In genomic region chr11:78500623-78501202, GRCm38 (mm10) we compare ENCODE assay signal across 18 mouse cellular contexts. TPM values are rescaled to one million over a fixed set of nuclear protein-coding genes. Genes with fewer than 3 reads are reported as not detected.
DNase-seq lines count a peak whose midpoint lies in the region; ATAC-seq and TF ChIP-seq lines count a peak whose summit lies in the region.
"Had no signal": no experiment of that assay in that cellular context is flagged by ENCODE, and none has a peak within 500 bp of the region (broad histone marks: within the 10 kb centered on the region; RNA-seq: fewer than 3 reads in every experiment).

No protein-coding gene starts in this region.

- no peak overlapping the region for H3K27ac ChIP-seq in forebrain, embryonic 10.5 days
- no peak overlapping the region for H3K27ac ChIP-seq in forebrain, embryonic 13.5 days
- H3K27ac ChIP-seq in neural tube, embryonic 12.5 days = no peak overlapping the region
- H3K27ac ChIP-seq in liver, embryonic 14.5 days = no peak overlapping the region
- no peak overlapping the region for H3K27ac ChIP-seq in kidney, embryonic 16.5 days (ENCODE audit: low read length)
- H3K27ac ChIP-seq: heart, embryonic 15.5 days had no signal

- H3K4me1 ChIP-seq in forebrain, embryonic 10.5 days = peaks cover 45% of the 10 kb centered on the region
- peaks cover 18% of the 10 kb centered on the region for H3K4me1 ChIP-seq in forebrain, embryonic 13.5 days
- H3K4me1 ChIP-seq in neural tube, embryonic 12.5 days = peaks cover 13% of the 10 kb centered on the region
- no peaks in the 10 kb centered on the region; a peak in 1 of 4 replicates for H3K4me1 ChIP-seq in liver, embryonic 14.5 days (replicated peaks; ENCODE audit: control insufficient read depth in 2 of 2, insufficient read depth in 2 of 2, low read length in 1 of 2)
- peaks cover 17% of the 10 kb centered on the region for H3K4me1 ChIP-seq in kidney, embryonic 16.5 days (ENCODE audit: insufficient read depth, low read length)

- ATAC-seq in forebrain, embryonic 13.5 days = no peak
- ATAC-seq in neural tube, embryonic 12.5 days (ENCODE audit: low FRiP score, low read depth) = no peak
- ATAC-seq in liver, embryonic 14.5 days (ENCODE audit: insufficient read depth) = peak; percentile 46
- no peak for ATAC-seq in kidney, embryonic 16.5 days (ENCODE audit: low FRiP score, low TSS enrichment)

- H3K36me3 ChIP-seq in forebrain, embryonic 10.5 days (replicated peaks) = peaks cover 9% of the 10 kb centered on the region
- peaks cover 7% of the 10 kb centered on the region; the same call in 1 of the 2 replicates for H3K36me3 ChIP-seq in forebrain, embryonic 13.5 days (ENCODE audit: poor library complexity, severe bottlenecking)
- H3K36me3 ChIP-seq in neural tube, embryonic 12.5 days = no peaks in the 10 kb centered on the region
- H3K36me3 ChIP-seq in liver, embryonic 14.5 days (replicated peaks; ENCODE audit: control insufficient read depth, insufficient read depth, low read depth) = no peaks in the 10 kb centered on the region
- H3K36me3 ChIP-seq in kidney, embryonic 16.5 days (ENCODE audit: insufficient read depth, low read length) = no peaks in the 10 kb centered on the region

- WGBS in forebrain, embryonic 10.5 days = 83% methylated on average over 9 of the region's 9 CpGs
- WGBS in forebrain, embryonic 13.5 days = 81% methylated on average over 9 of the region's 9 CpGs
- 81% methylated on average over 9 of the region's 9 CpGs for WGBS in neural tube, embryonic 12.5 days
- WGBS in liver, embryonic 14.5 days (ENCODE audit: insufficient replicate concordance) = 61% methylated on average over 9 of the region's 9 CpGs
- 73% methylated on average over 9 of the region's 9 CpGs for WGBS in kidney, embryonic 16.5 days

- no peak for TF ChIP-seq CTCF in liver, embryonic 14.5 days (IDR thresholded peaks at IDR 0.05; ENCODE audit: low read depth)

- no peak overlapping the region for H3K9ac ChIP-seq in forebrain, embryonic 13.5 days
- H3K9ac ChIP-seq in neural tube, embryonic 12.5 days = 0 out of 2 replicates have a peak overlapping the region, but pooled peaks have one; percentile 13
- peak overlapping the region; percentile 12; the same call in 1 of the 2 replicates for H3K9ac ChIP-seq in liver, embryonic 14.5 days (replicated peaks)
- no peak overlapping the region for H3K9ac ChIP-seq in kidney, embryonic 16.5 days (replicated peaks; ENCODE audit: low read length)
- H3K9ac ChIP-seq: heart, embryonic 15.5 days had no signal

- no peak for DNase-seq in forebrain, embryonic 10.5 days (ENCODE audit: extremely low spot score, low spot score)
- DNase-seq in neural tube, embryonic 10.5 days (ENCODE audit: extremely low spot score, low spot score) = no peak
- DNase-seq in liver, embryonic 14.5 days (ENCODE audit: low read depth in 3 of 3, low spot score in 3 of 3) = peak in 1 of 3 experiments; percentile 39
- peak; percentile 70 for DNase-seq in yolk sac, embryonic 10.5 days (ENCODE audit: low spot score)
- DNase-seq in right cerebral cortex, postnatal 4 days = no peak
- DNase-seq: cerebellum, postnatal 25 days; heart, adult 18-20 months; kidney, adult 9 months; lung, adult 18-20 months; lung, postnatal 36 days; thymus, postnatal 4 days had no signal

- no peaks in the 10 kb centered on the region for H3K9me3 ChIP-seq in forebrain, embryonic 10.5 days
- no peaks in the 10 kb centered on the region for H3K9me3 ChIP-seq in forebrain, embryonic 13.5 days (replicated peaks)
- no peaks in the 10 kb centered on the region for H3K9me3 ChIP-seq in neural tube, embryonic 12.5 days
- H3K9me3 ChIP-seq in liver, embryonic 14.5 days (ENCODE audit: control insufficient read depth, low read length) = no peaks in the 10 kb centered on the region
- no peaks in the 10 kb centered on the region for H3K9me3 ChIP-seq in kidney, embryonic 16.5 days (ENCODE audit: low read length)
- H3K9me3 ChIP-seq: heart, embryonic 15.5 days had no signal

- no peak for TF ChIP-seq EP300 in liver, embryonic 14.5 days (IDR thresholded peaks at IDR 0.05; ENCODE audit: low read depth)

- H3K27me3 ChIP-seq in forebrain, embryonic 10.5 days (ENCODE audit: poor library complexity, severe bottlenecking) = peaks cover 51% of the 10 kb centered on the region
- H3K27me3 ChIP-seq in forebrain, embryonic 13.5 days = peaks cover 23% of the 10 kb centered on the region
- peaks cover 30% of the 10 kb centered on the region for H3K27me3 ChIP-seq in neural tube, embryonic 12.5 days (replicated peaks)
- H3K27me3 ChIP-seq in liver, embryonic 14.5 days (ENCODE audit: control insufficient read depth, insufficient read depth, low read length) = peaks cover 24% of the 10 kb centered on the region
- peaks cover 26% of the 10 kb centered on the region for H3K27me3 ChIP-seq in kidney, embryonic 16.5 days (ENCODE audit: insufficient read depth, low read length)

- H3K4me3 ChIP-seq in forebrain, embryonic 10.5 days = peak overlapping the region; percentile 9; the same call in 1 of the 2 replicates
- H3K4me3 ChIP-seq in forebrain, embryonic 13.5 days = no peak overlapping the region
- H3K4me3 ChIP-seq in neural tube, embryonic 12.5 days = no peak overlapping the region
- H3K4me3 ChIP-seq in liver, embryonic 14.5 days (ENCODE audit: insufficient read depth in 1 of 2, low read depth in 2 of 2, low read length in 2 of 2) = peak overlapping the region; percentile 29 to 57
- no peak overlapping the region for H3K4me3 ChIP-seq in kidney, embryonic 16.5 days (ENCODE audit: low read length)
- H3K4me3 ChIP-seq: heart, embryonic 15.5 days had no signal

- H3K4me2 ChIP-seq in forebrain, embryonic 13.5 days = no peak overlapping the region
- H3K4me2 ChIP-seq in neural tube, embryonic 12.5 days (replicated peaks) = 0 out of 2 replicates have a peak overlapping the region, but pooled peaks have one; percentile 5
- peak overlapping the region; percentile 41 for H3K4me2 ChIP-seq in liver, embryonic 14.5 days (ENCODE audit: low read depth)
- no peak overlapping the region for H3K4me2 ChIP-seq in kidney, embryonic 16.5 days (replicated peaks; ENCODE audit: low read depth, low read length)
- H3K4me2 ChIP-seq: heart, embryonic 15.5 days had no signal

RNA-seq across cellular contexts. Expression of gene Vtn, which starts 1.8 kb away (rescaled TPM):
- 23.7 and 25.0 TPM in 2 replicates for polyA plus RNA-seq in forebrain, embryonic 10.5 days (2016; fragmentation: Nextera tagmentation; extraction: Ambion mirVana)
- 38.4 and 53.3 TPM in 2 replicates for polyA plus RNA-seq in forebrain, embryonic 13.5 days (2015; fragmentation: Nextera tagmentation; extraction: Ambion mirVana)
- 109 and 116 TPM in 2 replicates for polyA plus RNA-seq in neural tube, embryonic 12.5 days (2016; fragmentation: Nextera tagmentation; extraction: Ambion mirVana)
- polyA plus RNA-seq in liver, embryonic 14.5 days (2012; rRNA removed) = 350 and 403 TPM in 2 replicates
- 353 and 424 TPM in 2 replicates for polyA plus RNA-seq in liver, embryonic 14.5 days (2014; fragmentation: Nextera tagmentation; extraction: Ambion mirVana)
- 2.4 and 2.9 TPM in 2 replicates for polyA plus RNA-seq in kidney, embryonic 16.5 days (2015; fragmentation: Nextera tagmentation; extraction: Ambion mirVana)

RNA-seq across cellular contexts. Expression of gene Sebox, which starts 2.5 kb away (rescaled TPM):
- not detected in 2 replicates for polyA plus RNA-seq in forebrain, embryonic 10.5 days (2016; fragmentation: Nextera tagmentation; extraction: Ambion mirVana)
- polyA plus RNA-seq in forebrain, embryonic 13.5 days (2015; fragmentation: Nextera tagmentation; extraction: Ambion mirVana) = 0.14 and 0.36 TPM in 2 replicates
- polyA plus RNA-seq in neural tube, embryonic 12.5 days (2016; fragmentation: Nextera tagmentation; extraction: Ambion mirVana) = not detected in 2 replicates
- 0.18 and 0.28 TPM in 2 replicates for polyA plus RNA-seq in liver, embryonic 14.5 days (2012; rRNA removed)
- 0.35 and 0.39 TPM in 2 replicates for polyA plus RNA-seq in liver, embryonic 14.5 days (2014; fragmentation: Nextera tagmentation; extraction: Ambion mirVana)
- polyA plus RNA-seq in kidney, embryonic 16.5 days (2015; fragmentation: Nextera tagmentation; extraction: Ambion mirVana) = not detected in 2 replicates
- polyA plus RNA-seq: embryonic facial prominence, embryonic 11.5 days; forebrain, embryonic 11.5 days; heart, embryonic 15.5 days; large intestine, adult 2 months had no signal

RNA-seq across cellular contexts. Expression of gene Sarm1, which starts 3.2 kb away (rescaled TPM):
- 9.4 and 9.8 TPM in 2 replicates for polyA plus RNA-seq in forebrain, embryonic 10.5 days (2016; fragmentation: Nextera tagmentation; extraction: Ambion mirVana)
- 34.6 and 36.2 TPM in 2 replicates for polyA plus RNA-seq in forebrain, embryonic 13.5 days (2015; fragmentation: Nextera tagmentation; extraction: Ambion mirVana)
- polyA plus RNA-seq in neural tube, embryonic 12.5 days (2016; fragmentation: Nextera tagmentation; extraction: Ambion mirVana) = 35.0 and 37.0 TPM in 2 replicates
- 0.09 and 0.22 TPM in 2 replicates for polyA plus RNA-seq in liver, embryonic 14.5 days (2012; rRNA removed)
- polyA plus RNA-seq in liver, embryonic 14.5 days (2014; fragmentation: Nextera tagmentation; extraction: Ambion mirVana) = 0.14 and 0.15 TPM in 2 replicates
- 1.2 and 1.8 TPM in 2 replicates for polyA plus RNA-seq in kidney, embryonic 16.5 days (2015; fragmentation: Nextera tagmentation; extraction: Ambion mirVana)

RNA-seq across cellular contexts. Expression of gene Tmem199, which starts 11.3 kb away (rescaled TPM):
- polyA plus RNA-seq in forebrain, embryonic 10.5 days (2016; fragmentation: Nextera tagmentation; extraction: Ambion mirVana) = 76.7 and 78.5 TPM in 2 replicates
- 85.9 and 86.6 TPM in 2 replicates for polyA plus RNA-seq in forebrain, embryonic 13.5 days (2015; fragmentation: Nextera tagmentation; extraction: Ambion mirVana)
- 88.4 and 93.1 TPM in 2 replicates for polyA plus RNA-seq in neural tube, embryonic 12.5 days (2016; fragmentation: Nextera tagmentation; extraction: Ambion mirVana)
- 10.6 and 14.5 TPM in 2 replicates for polyA plus RNA-seq in liver, embryonic 14.5 days (2012; rRNA removed)
- polyA plus RNA-seq in liver, embryonic 14.5 days (2014; fragmentation: Nextera tagmentation; extraction: Ambion mirVana) = 20.6 and 22.1 TPM in 2 replicates
- polyA plus RNA-seq in kidney, embryonic 16.5 days (2015; fragmentation: Nextera tagmentation; extraction: Ambion mirVana) = 56.9 and 58.8 TPM in 2 replicates

RNA-seq across cellular contexts. Expression of gene Poldip2, which starts 11.3 kb away (rescaled TPM):
- 144 and 148 TPM in 2 replicates for polyA plus RNA-seq in forebrain, embryonic 10.5 days (2016; fragmentation: Nextera tagmentation; extraction: Ambion mirVana)
- polyA plus RNA-seq in forebrain, embryonic 13.5 days (2015; fragmentation: Nextera tagmentation; extraction: Ambion mirVana) = 170 and 176 TPM in 2 replicates
- polyA plus RNA-seq in neural tube, embryonic 12.5 days (2016; fragmentation: Nextera tagmentation; extraction: Ambion mirVana) = 184 and 186 TPM in 2 replicates
- 24.1 and 28.2 TPM in 2 replicates for polyA plus RNA-seq in liver, embryonic 14.5 days (2012; rRNA removed)
- 55.6 and 57.2 TPM in 2 replicates for polyA plus RNA-seq in liver, embryonic 14.5 days (2014; fragmentation: Nextera tagmentation; extraction: Ambion mirVana)
- 188 and 192 TPM in 2 replicates for polyA plus RNA-seq in kidney, embryonic 16.5 days (2015; fragmentation: Nextera tagmentation; extraction: Ambion mirVana)

Comparison
In these comparisons a context has a peak if more than half of its experiments do, and no peak if none do; other contexts are left out.
1. H3K4me3 ChIP-seq: peak in forebrain, embryonic 10.5 days (single experiment) and liver, embryonic 14.5 days (2 of 2); none in forebrain, embryonic 13.5 days (single experiment), neural tube, embryonic 12.5 days (single experiment) and kidney, embryonic 16.5 days (single experiment).
2. H3K4me2 ChIP-seq: peak in neural tube, embryonic 12.5 days (single experiment) and liver, embryonic 14.5 days (single experiment); none in forebrain, embryonic 13.5 days (single experiment) and kidney, embryonic 16.5 days (single experiment).
3. H3K9ac ChIP-seq: peak in neural tube, embryonic 12.5 days (single experiment) and liver, embryonic 14.5 days (single experiment); none in forebrain, embryonic 13.5 days (single experiment) and kidney, embryonic 16.5 days (single experiment).